Mouse (Mus musculus) heart, adult 11 months (tissue): ENCODE results near the gene Dcst1.
A peak's percentile ranks its signal among the peaks of the same experiment; 100 is the strongest.

Source experiments
- DNase-seq: peaks from one replicate; pipeline ENCODE4 v3.0.0; 2022

Dcst1 gene

DNA sequence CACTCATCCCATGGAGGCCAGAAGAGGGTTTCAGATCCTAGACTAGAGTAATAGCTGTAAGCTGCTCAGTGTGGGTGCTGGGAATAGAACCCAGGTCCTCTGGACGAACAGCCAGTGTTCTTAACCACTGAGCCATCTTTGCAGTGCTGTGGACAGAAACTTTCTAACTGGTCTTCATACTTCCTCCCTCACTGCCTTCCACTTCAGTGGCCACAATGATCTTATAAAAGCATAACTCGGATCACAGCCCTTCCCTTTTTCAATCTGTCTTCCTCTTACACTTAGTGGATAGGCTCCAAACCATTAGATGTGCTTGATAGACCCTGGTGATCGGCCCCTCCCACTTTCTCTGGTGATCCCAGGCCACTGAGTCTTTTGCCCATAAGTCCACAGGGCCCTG is 4.8 kb downstream of the Dcst1 start:
- DNase-seq = peak; percentile 89

DNA sequence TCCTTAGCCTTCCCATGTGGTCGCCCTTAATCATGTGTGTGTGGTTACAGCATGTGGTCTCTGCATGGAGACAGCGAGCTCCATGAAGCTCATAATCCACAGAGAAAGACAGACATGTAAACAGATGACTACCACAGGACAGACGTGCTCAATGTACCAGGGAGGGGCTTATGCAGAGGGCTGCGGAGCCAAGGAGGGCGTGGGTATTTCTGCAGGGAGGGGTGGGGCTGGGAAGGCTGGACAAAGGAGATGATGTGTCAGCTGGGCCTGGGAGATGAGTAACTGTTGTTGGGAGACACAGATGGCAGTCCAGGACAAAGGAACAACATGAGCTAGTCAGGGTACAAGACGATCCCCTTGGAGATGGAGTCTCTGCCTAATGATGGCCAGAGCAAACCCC is 5.4 kb downstream of the Dcst1 start:
- DNase-seq = peak; percentile 89

DNA sequence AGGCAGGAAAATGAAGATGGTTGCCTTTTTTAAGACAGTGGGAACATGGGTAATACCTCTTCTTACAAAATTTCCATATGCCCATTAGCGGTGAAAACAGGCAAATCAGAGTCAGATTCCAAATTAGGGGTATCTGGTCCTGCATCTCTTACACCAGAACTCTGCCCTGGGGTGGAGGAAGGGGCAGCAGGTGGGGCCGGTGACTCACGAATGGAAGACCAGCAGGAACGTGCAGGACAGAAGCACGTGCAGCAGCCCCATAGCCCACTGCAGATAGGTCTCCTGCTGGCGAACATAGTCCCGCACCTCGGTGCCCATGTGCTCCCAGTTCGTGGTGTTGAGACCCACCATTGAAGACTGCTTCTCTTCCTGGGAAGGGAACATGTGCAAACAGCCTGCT is 9.0 kb downstream of the Dcst1 start:
- no peak for DNase-seq

DNA sequence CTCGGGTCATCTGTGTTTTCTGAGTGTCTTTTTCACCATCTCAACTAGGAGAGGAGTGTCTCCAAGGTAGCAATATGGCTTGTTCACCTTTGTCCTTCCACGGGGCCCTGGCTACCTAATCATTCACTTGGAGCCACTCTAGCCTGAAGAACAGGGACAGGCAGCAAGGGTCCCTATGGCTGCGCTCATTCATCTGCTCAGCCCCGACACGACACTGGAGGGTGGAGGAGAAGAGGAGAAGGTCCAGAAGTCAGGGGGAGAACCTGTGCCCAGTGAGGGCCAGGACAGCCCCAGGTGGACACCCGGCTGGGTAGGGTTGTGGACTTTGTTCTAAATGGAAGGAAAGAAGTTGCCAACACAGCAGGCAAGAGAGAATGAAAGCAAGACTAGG is 9.5 kb downstream of the Dcst1 start:
- DNase-seq = no peak

DNA sequence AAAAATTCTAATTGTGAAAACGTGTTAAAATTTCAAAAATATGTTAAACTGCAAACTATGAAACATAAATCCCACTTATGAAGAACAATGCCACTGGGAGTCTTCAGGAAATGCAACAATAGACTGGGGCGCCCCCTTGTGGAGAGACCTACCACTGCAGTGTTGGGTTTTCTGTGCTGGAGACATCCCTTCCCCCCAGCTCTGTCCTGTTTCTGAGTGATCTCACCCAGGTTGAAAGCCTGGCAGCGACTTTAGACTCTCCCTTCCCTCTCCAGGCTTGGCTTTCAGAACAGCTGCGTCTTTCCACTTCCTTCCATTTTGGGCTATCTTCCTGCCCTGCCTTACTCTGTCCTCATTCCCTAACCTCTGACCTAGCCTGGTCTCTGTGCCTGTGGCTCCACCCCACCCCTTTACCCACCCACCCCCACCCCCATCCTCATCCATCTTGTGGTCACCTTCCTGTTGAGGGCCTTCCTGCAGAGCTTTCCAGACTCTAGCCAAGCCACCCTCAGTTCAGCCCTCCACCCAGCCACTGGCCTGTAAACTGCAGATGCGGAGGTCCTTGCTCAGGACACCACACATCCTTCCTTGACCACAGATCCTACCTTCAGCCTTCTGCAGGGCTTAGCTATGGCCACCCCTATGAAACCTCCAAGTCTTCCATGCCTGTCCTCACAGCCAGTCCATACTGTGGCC is 10.1 kb downstream of the Dcst1 start:
- DNase-seq = peak; percentile 98

DNA sequence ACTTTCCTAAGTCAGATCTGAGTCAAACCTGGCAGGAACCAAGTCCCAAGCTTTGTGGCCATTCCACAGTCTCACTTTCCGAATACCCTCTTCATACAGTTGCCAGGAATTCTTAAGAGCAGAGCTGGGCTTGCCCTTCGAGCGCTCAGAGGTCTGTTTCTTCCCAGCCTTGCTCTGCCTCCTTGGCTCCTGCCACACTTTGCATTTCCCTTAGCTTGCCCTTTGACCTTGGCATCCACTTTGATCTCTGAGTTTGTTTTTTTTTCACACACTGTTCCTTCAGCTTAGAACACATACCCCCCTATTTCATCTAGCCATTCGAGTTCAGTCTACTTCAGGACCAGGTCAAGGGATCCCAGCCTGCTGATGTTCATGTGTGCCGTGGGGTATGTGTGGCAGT is 13.8 kb downstream of the Dcst1 start:
- DNase-seq = no peak

DNA sequence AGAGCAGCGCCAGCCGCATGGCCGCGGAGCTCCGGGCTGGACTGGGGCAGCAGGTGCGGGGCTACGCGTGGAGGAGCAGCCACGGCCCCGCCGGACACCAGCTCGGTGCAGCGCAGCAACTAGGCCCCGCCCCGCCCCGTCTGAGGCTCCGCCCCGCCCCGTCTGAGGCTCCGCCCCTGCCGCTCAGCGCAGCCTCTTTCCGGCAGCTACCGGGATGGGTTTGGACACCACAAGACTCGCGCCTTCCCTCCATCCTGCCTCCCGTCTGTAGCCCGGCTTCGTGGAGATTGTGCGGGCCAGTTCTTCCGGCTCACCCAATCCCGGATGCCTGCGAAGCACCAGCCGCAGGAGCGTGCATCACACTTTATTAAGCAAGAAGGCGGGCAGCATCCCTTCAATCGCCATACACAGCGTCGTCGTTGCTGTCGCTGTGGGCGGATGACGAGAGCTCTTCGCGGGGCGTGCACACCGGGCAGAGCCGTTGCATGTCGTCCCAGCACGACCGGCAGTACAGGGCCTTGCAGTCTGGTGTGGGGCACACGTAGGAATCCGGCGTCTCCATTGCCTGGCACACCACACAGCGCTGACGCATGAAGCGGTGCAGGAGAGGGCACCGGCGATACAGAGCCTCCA is 15.1 kb downstream of the Dcst1 start, which contains the start of gene Adam15:
Gene Adam15, minus strand, starts transcription at position 128 of the 633 bp plus-strand sequence.
- peak; percentile 99 for DNase-seq

DNA sequence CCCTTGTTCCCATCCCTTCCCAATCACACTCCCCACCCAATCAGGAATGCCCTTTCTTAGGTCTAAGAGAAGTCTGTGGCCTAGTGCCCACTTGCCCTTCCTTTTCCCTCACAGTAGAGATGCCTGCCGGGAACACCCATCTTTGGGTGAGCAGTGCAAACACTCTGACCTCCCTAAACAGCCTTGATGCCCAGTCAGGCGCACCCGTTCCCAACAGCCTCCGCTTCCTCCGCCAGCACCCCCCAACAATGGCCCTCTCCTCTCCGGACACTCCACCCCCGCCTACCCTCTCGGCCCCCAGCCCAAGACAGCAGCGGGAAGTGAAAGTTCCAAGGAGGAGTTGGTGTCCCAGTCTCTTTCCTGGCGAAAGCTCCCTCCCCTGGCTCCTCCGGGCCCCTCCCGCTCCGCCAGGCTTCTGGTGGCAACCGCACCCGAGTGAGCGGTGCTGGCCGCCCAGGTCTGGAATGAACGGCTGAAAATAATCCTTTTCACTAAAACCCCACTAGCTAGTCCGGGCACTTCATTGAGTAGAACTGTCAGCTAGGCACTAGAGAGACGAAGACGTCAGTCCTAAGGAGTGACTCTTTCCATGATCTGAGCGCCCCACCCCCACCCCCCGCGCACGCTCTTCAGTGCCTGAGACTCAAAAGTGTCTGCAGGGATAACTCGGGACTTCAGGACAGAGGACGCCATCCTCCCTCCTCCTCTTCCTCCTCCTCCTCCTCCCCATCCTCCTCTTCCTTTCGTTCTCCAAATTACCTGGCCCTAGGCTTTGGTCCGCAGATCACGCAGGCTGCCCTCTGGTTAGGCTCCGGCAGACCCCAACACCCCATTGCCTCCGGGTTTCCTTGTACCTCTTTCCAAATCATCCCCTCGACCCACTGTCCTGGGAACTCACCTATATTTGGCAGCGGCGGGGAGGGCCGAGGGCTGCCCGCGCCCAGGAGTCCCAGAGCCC is 15.9 kb downstream of the Dcst1 start:
- DNase-seq = peak; percentile 99

DNA sequence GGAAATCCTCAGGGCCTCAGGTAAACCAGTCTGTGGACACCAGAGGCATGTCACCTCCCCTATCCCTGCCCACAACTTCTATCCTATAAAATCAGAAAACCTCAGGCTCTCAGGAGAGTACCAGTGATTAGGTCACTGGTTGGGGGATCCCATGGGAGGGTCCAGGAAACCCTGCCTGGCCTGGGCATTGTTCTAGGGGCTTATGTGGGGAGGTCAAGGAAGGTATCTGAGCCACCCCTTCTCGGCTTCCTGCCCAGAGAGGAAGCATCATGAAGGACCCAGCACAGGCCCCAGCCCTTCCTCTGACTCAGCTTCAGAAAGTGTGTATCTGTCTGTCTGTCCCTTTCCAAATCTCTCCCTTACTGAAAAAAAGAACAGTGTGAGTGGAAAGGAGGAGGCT is 17.1 kb downstream of the Dcst1 start:
- peak; percentile 98 for DNase-seq

DNA sequence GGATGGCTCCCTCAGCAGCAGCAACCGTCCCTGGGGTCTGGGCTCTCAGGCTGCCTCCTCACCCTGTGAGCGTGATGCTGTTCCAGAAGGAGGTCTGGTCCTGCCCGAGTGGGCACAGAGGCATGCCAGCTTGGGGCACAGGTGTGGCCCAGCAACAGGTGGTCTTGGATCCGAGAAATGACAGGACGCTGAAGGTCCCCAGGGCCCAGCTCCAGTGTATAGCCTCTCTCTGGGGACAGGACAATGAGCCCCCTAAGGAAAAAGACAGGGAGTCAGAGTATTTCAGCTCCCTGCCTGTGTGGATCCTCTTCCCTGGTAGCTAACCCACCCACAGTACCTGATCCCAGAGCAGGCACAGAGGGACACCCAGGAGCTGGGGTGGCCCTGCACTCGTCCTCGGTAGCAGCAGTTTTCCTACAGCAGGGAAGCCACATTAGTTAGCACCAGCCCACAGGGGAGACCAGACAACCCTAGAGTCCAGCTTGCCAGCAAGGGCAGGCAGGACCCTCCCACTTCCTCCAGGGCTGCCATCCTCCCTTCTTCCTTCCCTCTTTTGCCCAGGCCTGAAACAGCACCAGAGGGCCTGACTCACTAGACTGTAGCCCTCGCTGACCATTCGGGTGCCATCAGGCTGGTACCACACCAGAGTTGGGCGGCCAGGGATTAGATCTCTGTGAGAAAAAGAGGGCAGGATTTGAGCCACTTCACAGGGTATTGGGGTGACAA is 18.1 kb downstream of the Dcst1 start:
- peak; percentile 97 for DNase-seq

DNA sequence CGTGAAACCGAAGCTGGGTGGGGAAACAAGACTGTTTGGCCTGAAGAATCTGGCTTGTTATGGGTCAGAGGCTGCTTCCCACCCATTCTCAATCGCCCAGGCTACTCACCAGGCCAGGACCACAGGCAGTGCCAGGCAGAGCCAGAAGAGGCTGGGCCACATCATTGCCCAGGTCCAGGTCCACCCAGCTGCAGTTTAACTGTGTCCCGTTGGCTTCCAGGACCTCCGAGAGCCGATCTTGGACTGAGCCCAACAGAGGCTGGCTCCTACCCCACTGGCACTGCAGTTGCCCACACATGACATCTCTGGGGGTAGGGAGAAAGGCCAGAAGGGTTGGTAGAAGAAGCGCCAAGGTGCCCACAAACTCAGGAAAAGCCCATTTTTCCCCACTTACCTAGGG is 21.8 kb downstream of the Dcst1 start:
- DNase-seq = no peak

DNA sequence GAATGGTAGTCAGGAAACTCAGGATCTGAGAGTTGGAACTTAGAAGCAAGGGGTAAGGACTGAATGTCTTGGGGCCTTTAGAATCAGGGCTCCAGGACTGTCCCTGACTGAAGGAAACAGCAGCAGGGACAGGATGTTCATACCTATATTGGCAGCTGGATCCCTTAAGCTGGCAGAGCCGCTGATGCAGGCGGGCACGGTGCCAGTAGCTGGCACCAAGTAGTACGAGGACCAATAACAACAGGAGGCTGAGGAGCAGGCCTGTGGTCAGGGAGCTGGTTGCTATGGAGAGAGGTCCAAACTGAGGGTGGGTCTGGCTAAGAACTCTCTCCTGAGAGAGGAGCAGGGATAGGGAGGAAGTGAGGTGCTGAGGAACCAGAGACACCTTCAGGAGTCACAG is 23.3 kb downstream of the Dcst1 start:
- no peak for DNase-seq

DNA sequence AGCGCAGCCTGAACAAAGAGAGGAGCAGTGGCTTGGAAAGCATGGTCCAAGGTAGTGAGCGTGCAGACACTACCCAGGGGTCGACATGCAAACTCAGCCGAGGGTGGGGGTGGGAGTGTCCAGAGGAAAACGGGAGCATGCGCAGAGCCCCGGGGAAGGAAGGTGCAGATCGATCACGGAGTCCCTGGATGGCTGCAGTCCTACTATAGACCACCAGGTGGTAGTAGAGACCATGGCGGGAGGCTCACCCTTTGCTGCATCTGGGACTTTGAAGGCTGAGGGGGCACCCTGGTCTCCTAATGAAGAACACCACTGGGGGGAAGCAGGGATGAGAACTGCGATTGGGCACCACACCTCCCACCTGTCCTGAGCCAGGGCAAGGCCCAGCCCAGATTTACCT is 24.6 kb downstream of the Dcst1 start:
- DNase-seq = peak; percentile 96

DNA sequence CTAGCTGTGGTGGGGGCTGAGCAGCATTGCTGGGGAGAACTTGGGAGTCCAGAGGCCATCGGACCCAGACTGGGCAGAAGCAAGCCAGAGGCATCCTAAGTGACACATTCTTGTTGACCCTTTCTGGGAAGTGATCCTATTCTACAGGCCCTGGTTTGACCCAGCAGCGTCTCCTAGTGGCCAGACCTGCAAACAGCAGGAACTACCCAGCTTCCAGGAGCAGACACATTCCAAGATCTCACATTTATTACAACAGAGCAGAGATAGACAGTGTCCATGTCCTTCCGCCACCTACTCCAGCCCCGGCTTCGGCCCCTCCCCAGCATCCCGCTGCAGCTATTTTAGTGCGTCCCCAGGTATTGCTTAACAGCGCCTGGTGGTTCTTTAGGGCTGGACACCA is 25.6 kb downstream of the Dcst1 start:
- peak; percentile 94 for DNase-seq

DNA sequence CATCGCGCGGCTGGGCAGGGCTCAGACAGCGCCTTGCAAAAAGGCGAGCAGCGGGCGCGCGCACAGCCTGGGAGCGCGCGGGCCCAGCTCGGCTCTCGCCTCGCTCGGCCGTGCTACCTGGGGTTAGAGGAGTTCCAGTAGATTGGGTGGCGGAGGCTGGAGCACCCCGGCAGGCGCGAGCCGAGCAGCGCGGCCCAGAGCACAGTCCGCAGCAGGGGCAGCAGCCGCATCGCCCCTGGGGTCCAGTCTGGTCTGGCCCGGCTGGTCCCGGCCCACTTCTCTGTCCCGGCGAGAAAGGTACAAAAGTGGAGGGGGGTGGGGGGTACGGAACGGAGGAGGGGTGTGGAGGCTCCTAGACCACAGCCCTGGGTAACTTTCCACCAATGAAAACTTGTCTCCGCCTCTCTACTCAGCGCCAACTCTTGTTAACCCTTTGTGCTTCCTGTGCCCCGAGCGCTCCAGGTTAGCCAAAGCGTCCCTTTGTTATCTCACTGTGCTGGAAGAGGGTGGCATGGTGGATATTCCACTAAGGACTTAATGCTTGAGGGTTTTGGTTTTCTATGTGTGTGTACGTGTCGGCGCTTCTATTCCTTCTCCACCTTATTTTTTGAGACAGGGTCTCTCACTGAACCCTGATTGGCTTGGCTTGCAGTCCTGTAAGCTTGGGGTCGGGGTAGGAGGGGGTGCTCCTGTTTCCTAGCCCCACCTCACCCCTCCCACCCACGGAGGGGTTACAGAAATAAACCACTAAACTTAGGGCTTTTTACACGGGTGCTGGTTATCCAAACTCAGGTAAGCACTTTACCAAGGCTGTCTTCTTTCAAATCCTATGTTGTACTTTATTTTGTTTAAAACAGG is 27.1 kb downstream of the Dcst1 start, which contains the start of gene Efna4:
Gene Efna4, minus strand, starts transcription at position 308 of the 858 bp plus-strand sequence.
- peak; percentile 95 for DNase-seq

DNA sequence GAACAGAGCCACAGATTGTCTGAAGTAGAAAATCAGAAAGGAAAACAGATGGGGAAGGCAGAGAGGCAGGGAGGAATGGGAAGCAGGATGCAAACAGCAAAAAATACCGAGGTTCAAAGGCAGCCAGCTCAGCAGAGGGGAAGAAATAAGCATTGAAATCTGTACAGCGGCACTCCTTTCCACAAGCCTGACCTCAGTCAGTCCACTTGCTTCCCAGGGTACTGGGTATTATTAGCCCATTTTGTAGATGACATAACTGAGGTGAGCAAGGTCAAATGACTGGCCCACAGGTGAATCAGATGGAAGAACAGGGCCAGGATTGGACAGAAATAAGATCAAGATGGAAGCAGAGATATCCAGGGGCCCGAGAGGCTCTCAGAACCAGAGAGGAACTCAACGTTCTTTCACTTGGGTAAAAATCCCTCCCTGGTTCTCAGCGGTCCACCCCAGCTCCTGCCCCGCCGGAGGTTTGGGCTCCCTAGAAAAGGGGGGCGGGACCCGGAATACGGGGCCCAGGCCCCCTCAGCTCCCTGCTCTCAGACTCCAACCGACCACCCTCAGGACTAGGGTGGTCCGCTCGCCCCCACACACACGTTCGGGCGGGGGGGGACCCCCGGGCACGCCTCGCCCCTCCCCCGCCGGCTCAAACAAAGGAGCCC is 27.9 kb downstream of the Dcst1 start:
- DNase-seq = no peak

DNA sequence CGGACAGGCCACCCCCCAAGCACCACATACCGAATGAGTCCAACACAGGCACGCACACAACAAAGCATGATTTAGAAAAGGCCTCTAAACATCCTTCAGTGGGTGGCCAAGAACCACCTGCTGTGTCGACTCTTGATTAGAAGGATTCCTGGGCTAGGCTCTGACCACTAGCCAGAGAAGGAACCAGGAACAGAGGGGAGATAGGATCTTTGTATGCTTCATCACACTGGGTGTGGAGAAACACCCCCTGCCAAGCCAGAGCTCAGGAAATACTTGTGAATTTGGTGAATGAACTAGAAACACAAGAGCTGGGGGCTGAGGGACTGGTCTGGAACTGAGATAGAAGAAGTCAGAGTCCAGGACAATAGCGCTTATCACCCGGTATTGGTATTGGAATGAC is 28.5 kb downstream of the Dcst1 start:
- no peak for DNase-seq

DNA sequence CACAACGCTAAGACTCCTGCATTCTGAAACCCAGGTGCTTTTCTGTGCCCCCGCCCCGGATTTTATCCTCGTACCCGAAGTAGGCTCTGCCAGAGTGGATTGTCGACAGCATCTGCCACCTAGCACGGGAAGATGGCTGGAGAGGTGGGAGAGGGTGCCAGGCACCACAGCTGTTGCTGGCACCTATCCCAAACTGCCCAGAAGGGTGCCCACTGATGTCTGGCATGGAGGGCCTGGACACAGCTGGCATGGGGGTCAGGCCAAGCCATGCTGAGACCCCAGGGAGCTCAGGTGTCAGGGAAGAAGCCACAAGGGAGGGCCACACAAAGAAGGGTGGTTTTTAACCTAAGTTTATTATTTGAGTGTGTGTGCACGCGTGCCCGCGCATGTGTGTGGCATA is 32.0 kb downstream of the Dcst1 start:
- DNase-seq = no peak

DNA sequence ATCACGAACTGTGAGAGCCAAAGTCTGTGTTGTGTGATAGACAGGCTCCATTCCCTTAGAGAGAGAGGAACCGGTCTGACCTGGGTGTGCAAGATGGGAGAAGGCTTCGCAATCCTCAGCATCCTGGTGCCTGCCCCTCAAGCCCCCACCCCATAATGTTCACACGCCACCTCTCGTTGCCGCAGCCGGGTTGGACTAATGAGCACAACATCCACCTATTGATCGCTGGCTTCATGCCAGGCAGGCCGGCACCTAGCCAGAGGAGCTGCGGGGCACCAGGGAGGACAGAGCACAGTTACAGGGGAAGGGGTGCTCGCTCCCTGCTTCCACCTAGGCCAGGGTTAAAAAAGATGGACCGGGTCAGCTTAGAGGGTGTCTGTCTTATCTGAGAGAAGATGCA is 32.6 kb downstream of the Dcst1 start:
- no peak for DNase-seq

DNA sequence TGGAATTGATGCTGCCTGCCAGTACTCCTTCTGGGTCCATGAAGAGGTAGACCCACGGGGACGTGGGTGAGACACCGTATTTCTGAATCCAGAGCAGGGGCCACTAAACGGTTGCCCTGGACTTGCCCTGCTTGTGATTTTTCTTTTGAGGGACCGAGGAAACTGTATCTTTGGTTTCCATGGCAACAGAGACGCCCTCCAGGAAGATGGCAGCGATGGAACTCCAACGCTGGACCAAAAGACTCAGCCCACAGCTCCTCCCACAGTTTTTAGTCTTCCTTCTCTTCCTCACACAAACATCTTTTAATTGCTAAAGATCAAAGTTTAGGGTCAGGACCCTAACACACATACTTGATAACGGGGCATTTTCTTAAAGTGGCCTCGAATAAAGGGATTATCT is 33.0 kb downstream of the Dcst1 start:
- no peak for DNase-seq

DNA sequence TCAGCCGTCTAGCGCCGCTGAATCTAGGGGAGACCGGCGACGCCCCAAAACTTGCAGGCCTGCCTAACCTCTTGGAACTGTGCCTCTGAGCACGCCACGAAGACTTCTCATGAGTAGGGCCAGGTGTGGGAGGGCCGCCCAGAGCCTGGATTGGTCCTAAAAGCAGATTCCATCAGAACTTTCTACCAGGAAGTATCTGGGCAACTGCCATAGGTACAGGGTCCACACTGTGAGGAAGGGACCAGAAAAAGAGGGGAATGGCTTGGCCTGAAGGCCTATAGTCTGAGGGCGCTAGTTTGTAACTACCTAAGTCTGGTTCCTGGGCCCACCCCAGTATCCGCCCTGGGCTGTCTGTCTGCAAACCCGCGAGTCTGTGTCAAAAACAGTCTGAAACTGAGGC is 33.5 kb downstream of the Dcst1 start:
- DNase-seq = no peak
